Mouse (Mus musculus) small intestine, adult 2 months (tissue): ENCODE results near the gene Pmf1.

Source experiments
- CTCF ChIP-seq: fragments of 200-500 bp; IDR thresholded peaks from 2 replicates; pipeline ENCODE4 v1.5.1; 2012; ENCODE audit warnings: low read depth, mild to moderate bottlenecking, control low read depth, inconsistent platforms, low read length, moderate library complexity, mixed read lengths; ENCODE audit not compliant: insufficient replicate concordance, insufficient read length; ENCODE audit errors: extremely low read depth
- POLR2A ChIP-seq: fragments of 200-500 bp; IDR thresholded peaks from 2 replicates; pipeline ENCODE4 v1.6.1; 2012; ENCODE audit warnings: low read depth, mild to moderate bottlenecking, control low read depth, inconsistent platforms, low read length, moderate library complexity

DNA sequence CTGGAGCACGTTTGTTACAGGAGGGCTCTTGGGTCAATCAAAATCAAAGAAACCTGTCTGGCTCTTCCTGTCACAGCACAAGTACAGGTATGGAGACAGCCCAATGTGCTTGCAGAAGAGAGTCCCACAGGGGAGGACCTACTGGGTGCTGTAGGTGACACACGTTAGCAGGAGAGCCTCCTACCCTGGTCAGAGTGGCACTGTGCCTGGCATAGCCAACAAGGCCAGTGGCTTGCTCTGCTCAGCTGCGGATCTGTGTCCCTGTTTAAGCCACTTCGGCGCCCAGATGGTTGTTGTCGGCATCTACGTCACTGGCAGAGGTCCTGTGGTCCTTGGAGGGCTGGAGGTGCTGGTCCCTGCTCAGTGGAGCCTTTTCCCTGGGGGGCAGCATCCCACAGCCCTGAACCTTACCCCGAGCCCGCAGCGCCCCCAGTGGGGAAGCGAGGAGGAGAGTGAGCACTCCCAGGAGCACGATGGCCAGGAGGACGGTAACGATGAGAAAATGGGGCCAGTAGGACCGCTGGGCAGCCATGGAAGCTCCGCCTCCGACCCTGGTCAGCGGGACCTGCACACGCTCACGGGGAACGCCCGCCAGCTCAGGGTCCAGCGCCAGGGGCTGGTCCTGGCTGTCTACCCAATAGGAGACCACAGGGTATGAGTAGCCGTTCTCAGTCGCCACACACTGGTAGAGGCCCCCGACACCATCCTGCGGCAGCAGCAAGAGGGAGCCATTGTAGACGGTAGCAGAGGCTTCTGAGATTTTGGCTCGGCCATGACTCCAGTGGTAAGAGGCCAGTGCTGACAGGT, 26.5 kb upstream of the Pmf1 start:
- TF ChIP-seq POLR2A (no peak), CTCF (no peak)
